Mouse (Mus musculus): ENCODE measurements around the gene Ckap2.
A peak's percentile ranks its signal among the peaks of the same experiment; 100 is the strongest.

Gene Ckap2

DNA sequence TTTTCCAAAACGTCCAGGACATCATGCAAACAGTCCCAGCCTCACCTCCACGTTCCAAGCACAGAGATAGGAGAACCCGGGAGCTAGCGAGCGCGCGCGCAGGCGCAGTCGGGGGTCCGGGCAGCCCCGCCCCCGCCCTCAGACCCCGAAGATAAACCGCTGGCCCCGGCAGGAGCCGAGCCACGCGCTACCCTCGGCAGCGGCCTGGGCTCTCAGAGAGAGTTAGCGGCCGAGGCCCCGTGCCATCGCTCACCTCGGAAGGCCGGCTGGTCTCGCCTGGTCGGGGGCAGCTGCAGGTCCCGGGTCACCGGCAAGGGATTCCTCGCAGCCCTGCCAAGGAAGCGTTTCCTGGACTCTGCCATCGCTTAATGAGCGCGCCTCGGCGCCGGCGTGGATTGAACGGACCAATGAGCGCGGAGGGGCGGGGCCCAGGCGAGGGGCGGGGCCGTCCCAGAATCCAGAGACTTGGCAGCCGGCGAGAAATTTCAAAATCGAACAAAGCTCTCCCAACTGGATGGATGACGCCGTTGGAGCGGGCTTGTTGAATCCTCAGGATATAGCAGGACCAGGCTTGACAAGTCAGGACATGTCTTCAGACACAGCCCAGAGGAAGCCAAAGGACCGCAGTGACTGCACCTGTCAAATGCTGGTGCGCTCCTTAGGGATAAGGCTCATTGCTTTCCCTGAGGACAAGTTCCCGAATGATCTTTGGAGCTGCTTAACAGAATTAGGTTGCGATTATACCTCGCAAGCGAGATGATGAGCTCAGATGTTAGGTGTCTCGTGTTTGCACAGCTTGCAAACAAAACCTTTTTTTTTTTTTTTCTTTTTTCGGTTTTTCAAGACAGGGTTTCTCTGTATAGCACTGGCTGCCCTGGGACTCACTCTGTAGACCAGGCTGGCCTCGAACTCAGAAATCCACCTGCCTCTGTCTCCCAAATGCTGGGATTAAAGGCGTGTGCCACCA, at the start of gene Ckap2:
Gene Ckap2 (minus strand): TSS at position 389 of the 967 bp plus-strand sequence.
- peak; percentile 85 for DNase-seq (ENCODE audit: low read depth)

DNA sequence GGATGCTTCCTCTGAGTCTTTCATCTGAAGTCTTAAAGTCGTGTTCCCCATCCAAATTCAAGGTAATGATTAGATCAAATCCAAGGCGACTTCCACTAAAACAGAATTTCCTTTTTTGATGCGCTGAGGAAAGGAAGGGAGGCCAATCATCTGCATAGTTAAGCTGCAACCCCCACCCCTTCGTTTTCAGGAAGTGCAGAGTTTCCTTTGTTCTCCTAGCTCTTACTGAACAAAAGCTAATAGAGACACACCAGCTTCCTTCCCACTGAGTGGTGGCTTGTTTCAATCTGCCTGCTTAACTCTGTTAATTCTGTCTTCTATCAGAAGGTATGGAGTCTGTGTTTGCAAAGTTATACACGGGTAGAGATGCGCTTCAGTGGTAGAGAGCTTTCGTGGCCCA, 43.0 kb upstream of the Ckap2 start:
- no peak for DNase-seq (ENCODE audit: low read depth)

DNA sequence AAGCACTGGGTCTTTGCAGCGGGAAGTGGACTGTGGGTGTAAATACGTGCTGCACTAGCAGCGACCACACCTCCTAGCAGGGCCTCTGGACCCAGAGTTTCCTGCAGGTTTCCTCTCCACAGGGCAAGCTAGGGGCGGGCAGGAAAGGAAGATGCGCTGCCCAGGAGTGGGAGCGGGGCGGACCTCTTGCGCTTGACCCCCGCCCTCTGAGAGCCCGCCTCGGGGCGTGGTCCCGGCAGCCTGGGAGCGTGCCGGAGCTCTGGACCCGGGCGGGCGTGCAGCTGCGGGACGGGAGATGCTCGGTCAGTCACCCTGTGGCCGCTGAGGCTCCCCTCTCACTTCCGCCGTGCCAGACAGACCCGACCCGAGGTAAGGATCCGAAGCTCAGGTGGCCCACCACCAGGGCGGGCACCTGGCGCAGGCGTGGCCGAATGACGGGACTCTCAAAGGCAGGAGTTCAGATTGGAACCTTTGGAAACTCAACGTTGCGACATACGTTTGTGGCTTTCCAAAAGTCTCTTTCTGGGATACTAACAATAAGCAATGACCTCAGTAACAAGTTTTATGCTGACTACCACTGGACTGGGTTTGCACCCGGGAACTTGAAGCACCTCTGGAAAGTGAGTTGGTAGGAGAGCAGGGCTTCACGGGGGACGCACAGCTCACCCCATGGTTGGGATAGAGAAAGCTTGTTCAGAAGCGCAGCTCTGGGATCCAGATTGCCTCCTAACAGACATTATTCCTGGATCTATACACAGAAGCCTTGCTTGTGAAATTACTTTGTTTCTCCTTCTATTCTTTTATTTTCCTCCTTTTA, 41.6 kb upstream of the Ckap2 start, which contains the start of gene Thsd1:
Gene Thsd1 (plus strand): TSS at position 253 of the 817 bp plus-strand sequence.
- peak; percentile 10 for DNase-seq (ENCODE audit: low read depth)

DNA sequence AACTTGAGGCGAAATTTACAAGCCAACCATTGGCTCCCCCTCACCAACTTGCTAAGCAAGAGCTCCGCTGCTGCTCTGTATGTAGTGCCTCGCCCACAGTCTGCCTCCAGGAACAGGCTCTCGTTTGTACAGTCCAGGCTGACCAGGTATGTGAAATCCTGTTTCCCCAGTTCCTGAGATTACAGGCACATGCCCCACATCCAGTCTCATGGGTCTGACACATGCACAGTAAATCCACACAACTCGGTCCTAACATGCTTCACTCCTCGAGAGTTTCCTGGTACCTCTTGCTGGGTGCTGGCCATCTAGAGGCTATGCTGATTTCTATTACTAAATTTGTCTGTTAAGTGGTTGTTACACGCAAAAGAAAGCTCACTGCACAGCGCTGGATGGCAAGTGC, 40.7 kb upstream of the Ckap2 start:
- no peak for DNase-seq (ENCODE audit: low read depth)

DNA sequence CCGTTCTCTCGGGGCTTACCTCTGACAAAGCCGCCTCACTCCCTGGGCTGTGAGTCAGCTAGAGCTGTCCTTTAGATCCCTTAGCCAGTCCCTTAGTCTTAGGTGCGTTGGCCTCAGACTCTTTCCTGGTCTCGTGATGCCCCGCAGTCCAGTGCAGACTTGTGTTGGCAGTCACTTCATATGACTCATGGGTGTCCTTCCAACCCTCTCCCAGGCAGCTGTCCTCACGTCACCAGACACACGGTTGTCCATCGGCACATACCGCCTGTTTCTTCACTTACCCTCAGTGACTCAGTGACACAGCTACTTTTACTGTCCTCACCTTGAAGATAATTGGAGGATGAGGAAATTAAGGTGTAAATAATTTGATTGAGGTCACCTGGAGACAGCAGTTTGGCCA, 29.2 kb upstream of the Ckap2 start:
- DNase-seq (ENCODE audit: low read depth), result no peak

DNA sequence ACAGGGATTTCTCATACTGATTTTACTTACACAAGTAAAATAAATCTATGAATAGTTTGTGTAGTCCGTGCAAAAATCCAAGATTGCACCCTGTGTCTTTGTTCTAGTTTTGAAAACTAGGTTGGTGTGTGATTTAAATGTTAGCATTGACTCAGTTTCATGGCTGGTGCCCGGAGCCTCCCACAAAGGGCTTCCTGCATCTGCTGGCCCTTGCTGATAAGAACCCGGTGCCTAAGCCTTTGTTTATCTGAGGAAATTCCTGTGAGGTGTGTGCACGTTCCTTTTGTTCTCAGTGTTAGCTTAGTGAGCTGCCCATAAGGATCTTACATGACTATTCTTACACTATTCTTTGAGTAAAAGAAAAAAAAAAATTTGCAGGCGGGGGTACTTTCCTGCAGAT, 23.4 kb upstream of the Ckap2 start:
- DNase-seq (ENCODE audit: low read depth), result peak; percentile 54

DNA sequence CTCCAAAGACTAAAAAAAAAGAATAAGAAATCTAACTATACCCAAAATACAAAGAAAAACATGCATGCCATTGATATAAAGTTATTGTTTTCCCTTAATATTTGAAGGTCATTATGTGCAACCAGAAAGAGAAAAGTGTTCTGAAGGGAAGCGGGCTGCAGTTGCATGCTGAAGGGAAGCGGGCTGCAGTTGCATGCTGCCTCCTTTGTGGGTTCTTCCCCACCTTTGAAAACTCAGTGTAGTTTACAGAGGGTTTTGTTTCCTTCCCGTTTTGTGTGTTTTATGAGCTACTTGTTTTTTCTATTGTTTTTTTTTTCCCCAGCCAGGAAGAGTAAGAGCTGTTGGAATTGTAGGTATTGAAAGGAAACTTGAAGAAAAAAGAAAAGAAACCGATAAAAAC, 21.9 kb upstream of the Ckap2 start:
- DNase-seq (ENCODE audit: low read depth), result no peak

DNA sequence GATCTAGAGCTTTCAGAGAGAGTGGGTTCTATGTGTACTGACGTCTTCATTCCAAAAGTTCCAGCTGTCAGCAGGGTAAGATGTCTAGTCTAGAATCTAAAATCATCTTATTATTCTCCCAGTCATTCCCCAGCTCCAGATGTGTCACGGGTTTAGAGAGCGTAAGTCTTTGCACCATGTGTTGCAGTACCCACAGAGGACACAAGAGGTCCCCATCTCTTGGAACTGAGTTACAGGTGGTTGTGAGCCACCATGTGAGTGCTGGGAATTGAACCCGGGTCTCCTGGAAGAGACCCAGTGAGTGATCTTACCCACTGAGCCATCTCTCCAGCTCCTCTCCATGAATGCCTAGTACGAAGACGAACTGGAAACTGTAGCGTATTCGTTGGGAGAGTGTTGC, 13.9 kb upstream of the Ckap2 start:
- no peak for DNase-seq (ENCODE audit: low read depth)

DNA sequence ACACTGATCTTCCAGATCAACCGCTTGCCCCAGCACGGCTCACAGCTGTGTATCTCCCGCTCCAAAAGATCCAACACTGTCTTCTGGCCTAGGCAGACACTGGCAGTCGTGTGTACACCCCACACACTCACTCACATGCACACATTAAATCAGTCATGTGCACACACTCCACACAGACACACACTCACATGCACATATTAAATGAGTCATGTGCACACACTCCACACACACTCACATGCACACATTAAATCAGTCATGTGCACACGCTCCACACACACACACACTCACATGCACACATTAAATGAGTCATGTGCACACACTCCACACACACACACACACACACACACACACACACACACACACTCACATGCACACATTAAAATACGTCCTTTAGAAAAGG, 12.3 kb upstream of the Ckap2 start:
- no peak for DNase-seq (ENCODE audit: low read depth)

DNA sequence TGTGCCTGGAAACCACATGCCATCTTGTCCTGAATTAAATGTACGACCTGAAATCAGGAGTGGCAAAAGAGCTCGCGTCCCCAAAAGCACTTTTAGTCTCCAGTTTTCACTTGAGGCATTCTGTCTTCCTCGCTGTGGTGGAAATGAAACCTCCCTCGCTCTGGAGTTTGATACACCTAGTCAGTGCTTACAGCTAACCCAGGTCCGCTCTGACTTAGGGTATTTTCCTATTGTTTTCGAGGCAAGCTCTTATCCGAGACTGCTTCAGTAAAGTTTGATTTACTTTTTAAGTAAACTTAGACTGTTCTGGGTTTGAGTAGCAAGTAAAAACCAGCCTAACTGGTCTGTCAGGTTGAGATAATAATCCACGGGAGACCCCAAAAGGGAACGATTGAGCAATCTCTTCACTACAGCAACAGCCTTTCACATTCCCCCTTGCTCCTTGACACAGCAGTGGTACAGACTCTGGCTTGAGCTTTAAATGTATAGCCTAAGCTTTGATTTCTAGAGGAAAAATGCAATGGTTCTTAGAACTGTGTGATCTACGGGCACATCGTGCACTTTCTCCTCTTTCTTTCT, 7.9 kb upstream of the Ckap2 start:
- no peak for DNase-seq (ENCODE audit: low read depth)

DNA sequence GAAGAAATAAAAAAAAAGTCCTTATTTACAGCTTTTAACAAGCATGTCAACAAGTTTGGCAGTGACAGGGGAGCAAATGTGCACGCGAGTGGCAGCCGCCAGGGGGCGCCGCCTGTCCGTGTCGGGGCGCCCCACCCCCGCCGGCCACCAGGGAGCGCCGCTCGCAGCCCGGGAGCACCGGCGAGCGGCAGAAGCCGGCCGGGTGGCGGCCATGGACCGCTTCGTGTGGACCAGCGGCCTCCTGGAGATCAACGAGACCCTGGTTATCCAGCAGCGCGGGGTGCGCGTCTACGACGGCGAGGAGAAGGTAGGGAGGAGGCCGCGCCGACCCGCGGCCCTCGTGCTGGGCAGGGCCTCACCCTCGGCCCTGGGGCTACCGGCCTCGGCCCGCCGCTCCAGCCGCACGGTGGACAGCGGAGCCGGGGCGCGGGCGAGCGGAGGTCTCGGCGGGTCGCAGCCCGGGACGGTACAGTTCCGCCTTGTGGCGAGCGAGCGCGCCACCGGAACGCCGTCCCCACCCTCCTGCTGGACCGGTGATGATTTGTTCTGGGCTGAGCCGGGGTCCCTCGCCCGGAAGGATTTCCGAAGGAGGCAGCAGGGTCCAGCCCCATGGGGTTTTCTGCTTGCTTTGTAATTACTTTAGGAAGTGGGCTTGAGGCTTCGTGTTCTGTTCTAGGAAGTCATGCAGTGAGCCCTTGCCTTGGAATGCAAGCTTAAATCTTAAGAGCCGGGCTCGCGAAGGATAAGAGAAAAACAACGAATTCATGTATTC, 7.2 kb upstream of the Ckap2 start, which contains the start of gene Vps36:
Gene Vps36 (plus strand): TSS at position 150 of the 772 bp plus-strand sequence.
- DNase-seq (ENCODE audit: low read depth), result peak; percentile 60

DNA sequence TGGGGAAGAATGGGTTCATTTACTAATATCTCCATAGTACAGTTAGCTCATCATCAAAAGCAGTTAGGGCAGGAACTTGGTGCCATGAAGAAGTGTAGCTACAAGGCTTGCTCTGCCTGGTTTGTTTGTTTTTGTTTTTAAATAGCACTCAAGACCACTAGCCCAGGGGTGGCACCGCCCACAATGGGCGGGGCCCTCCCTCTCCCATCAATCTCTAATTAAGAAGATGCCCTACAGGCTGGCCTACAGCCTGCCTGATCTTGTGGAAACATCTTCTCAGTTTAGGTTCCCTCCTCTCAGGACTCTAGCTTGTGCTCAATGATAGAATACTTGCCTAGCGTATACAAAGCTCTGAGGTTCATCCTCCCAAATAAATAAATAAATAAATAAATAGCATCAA, 735 bp downstream of the Ckap2 start:
- peak; percentile 46 for DNase-seq (ENCODE audit: low read depth)

DNA sequence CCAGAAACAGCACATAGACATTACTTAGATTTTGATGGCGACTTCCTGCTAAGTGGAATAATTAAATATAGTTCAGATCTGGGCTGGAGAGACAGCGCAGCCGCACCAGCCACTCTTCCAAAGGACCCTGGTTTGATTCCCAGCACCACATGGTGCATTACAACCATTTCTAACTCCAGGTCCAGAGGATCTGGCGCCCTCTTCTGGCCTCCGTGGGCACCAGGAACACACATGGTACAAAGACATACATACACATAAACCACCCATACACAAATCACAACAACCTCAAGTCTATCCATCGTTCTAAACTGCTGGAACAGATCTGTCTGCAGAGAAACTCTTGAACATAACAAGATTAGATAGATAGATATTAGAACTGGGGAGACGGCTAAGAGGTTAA, 9.7 kb downstream of the Ckap2 start:
- no peak for DNase-seq (ENCODE audit: low read depth)

DNA sequence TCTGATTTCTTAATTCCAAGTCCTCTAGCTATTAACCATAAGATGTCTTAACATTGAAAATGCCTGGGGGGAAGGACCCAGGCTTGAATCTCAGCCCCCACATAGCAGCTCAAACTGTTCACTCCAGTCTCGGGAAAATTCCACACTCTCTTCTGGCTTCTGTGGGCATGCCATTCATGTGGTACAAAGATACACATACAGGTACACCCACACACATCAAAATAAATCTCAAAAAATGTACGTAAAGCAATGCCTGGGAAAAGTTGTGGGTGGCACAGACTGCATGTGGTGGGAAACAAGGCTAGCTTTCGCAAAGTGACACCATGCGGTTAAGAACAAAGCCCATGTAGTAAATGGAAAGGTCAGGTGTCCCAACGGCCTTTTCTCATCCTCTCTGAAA, 16.5 kb downstream of the Ckap2 start:
- DNase-seq (ENCODE audit: low read depth), result no peak

DNA sequence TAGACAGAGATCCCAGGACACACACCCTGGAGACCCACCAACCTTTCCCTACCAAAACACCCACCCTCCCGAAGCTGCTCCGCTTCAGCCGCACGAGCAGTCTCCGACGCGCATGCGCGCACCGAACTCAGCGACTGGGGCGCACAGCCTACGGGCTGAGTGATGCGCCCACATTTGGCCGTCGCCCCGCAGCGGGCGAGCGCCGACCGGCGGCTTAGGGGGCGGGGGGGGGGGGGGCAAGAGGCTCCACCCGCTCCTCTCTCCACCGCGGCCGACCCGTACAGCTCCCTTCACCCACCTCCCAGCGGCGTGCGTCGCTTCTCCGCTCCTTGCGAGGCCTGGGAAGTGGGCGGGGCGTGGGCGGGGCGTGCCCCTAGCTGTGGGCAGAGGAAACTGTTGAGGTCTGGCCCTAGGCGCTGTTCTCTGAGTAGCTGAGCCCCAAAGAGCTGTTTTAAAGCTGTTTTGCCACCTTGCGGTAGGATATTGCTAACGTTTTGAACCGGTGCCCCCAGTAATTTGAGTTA, 19.5 kb downstream of the Ckap2 start, which contains the start of gene Nek3:
Gene Nek3 (minus strand): TSS at position 356 of the 524 bp plus-strand sequence.
- DNase-seq (ENCODE audit: low read depth), result peak; percentile 77

DNA sequence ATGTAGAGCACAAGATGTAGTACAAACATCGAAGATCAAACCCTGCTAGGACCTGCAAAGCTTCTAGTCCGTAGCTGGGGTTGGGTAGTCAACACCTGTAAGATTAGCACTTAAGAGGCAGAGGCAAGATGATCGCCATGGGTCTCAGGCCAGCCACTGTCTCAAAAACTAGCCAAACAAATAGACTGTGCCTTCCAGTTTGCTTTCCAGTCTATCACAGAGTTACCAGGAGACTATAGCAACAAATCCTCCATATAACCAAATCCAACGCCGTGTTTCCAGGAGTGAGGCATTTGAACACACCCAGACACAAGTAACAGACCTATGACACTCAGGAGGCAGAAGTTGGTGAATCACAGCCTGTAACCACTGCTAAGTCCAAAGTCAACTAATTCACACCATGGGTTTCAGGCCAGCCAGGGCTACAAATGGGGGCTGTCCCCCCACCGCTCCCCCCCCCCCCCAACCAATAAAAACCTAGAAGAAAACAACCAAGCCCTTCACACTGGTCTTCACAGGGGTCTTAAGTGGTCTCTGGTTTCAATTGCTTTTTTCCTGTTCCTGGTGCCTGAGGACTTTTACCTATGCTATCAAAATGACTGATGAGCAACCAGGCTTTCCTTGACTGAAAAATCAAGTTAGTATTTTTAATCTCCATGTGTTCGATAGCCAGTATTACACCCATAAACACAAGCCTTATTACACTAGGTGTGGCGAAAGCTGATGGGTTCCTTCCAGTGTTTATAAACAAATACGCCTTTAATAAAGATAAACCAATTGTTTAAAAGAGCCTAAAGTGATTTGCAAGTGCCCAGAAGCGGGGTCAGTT, 20.2 kb downstream of the Ckap2 start:
- no peak for DNase-seq (ENCODE audit: low read depth)

DNA sequence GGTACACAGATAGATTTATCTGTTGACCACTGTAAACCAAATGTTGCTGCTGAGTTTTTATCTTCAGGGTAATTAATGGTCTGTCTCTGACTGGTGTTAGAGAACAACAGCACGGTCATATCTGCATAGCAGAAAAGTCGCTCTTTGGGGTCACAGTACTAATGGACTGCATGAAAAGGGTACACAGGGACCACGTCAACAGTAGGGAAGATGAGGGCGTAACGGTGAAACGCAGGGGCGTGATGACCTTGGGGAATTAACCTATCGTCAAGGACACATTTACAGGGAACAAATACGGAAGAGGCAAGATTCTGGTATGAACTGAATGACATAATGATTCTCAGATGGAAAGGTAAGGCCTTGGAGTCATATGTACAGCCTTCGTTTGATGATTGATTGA, 21.2 kb downstream of the Ckap2 start:
- no peak for DNase-seq (ENCODE audit: low read depth)

DNA sequence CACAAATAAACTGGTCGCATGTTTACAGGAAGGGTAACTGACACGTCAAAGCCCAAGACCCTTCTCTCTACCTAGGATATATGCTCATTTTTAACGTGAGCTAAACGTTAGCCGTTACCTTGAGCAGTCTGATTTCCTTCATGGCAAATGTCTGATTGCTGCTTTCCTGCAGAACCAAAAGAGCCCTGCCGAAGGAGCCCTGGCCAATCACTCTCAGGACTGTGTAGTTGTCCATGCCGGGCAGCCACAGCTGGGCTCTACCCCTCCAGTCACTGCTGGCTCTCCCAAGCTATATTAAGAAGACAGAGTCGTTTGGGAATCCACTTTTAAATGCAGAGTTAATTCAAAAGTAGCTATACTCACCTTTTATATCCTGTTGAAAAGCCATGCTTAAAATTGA, 23.4 kb downstream of the Ckap2 start:
- no peak for DNase-seq (ENCODE audit: low read depth)

DNA sequence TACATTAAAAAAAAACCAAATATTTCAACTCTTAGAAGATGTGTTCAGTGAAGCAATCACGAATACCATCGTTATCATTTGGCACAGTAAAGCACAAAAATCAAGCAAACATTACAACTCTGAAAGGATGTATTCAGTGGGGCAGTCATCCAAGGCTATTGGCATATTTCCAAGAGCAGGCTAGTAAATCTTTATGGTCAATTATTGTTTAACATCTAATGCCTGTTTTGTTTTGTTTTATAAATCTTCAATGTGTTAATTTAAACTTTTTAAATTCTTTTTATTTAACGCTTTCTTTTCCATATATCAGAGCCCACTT, 35.3 kb downstream of the Ckap2 start:
- DNase-seq (ENCODE audit: low read depth), result no peak

DNA sequence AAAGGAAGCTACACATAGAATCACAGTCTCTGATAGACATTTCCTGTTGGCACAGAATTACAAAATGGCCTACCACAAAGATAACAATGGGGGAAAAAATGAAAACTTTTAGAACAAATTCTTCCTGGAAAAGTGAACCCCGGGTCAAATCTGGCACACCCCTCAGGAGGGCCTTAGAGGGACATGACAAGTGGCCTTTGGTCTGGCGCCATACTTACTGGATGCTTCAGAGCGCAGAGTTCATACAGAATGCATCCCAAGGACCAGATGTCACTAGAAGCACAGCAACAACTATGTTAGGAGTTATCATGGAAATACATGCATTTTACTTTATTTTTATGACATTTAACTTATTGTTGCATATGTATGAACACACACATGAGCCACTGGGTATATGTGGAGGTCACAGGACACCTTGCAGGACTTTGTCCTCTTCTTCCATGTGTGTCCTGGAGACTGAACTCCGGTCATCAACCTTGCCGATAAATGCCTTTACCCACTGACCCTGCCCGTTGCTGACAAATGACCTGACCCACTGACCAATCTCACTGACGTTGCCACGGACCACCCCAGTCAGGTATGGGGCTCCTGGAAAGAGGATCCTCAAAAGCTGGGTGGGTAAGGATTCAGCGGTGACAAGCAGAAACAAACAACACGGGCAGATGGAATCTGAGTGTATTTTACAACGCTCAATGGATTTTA, 35.8 kb downstream of the Ckap2 start:
- no peak for DNase-seq (ENCODE audit: low read depth)

Measured in c-Kit-positive CD71-positive TER-119-negative erythroid progenitor cells, embryonic 14.5 days (primary cell).